Mouse (Mus musculus) forebrain, embryonic 10.5 days (tissue): ENCODE data around the gene Map4. TPM values are rescaled to one million over a fixed set of nuclear protein-coding genes. Genes with fewer than 3 reads are reported as not detected.

Experiments used
- DNase-seq: peaks from one replicate; pipeline ENCODE4 v3.0.0-alpha.2; 2017; ENCODE audit warnings: low spot score; ENCODE audit errors: extremely low spot score
- H3K27ac ChIP-seq: fragments of 300-500 bp; sonication (generic); 2 replicates; pipeline ENCODE4 v1.5.1; 2016; ENCODE audit warnings: mild to moderate bottlenecking
- H3K27me3 ChIP-seq: fragments of 300-500 bp; sonication (generic); 2 replicates; pipeline ENCODE4 v1.6.1; 2016; ENCODE audit warnings: mild to moderate bottlenecking; ENCODE audit not compliant: poor library complexity, severe bottlenecking
- H3K36me3 ChIP-seq: fragments of 300-500 bp; sonication (generic); replicated peaks from 2 replicates; pipeline ENCODE4 v1.6.1; 2016; ENCODE audit warnings: mild to moderate bottlenecking, moderate library complexity
- H3K4me1 ChIP-seq: fragments of 300-500 bp; sonication (generic); 2 replicates; pipeline ENCODE4 v1.6.1; 2016
- H3K4me3 ChIP-seq: fragments of 300-500 bp; sonication (generic); 2 replicates; pipeline ENCODE4 v1.5.1; 2016; ENCODE audit warnings: mild to moderate bottlenecking, moderate library complexity
- H3K9me3 ChIP-seq: fragments of 300-500 bp; sonication (generic); 2 replicates; pipeline ENCODE4 v1.6.1; 2016; ENCODE audit warnings: mild to moderate bottlenecking, moderate library complexity
- WGBS: fragments of 180-500 bp; shearing (Covaris S2); methylation state at CpG from one replicate; pipeline ENCODE4 v1.1.7; 2016; 5-methylcytosine and 5-hydroxymethylcytosine counted together
- polyA plus RNA-seq: library from polyadenylated mRNA; unstranded; fragments of >200 nt; fragmentation: Nextera tagmentation; extraction: Ambion mirVana; gene quantifications from 2 replicates; pipeline ENCODE4 v1.2.1, GENCODE M21; 2016

The Map4 gene
- polyA plus RNA-seq, 1 experiment from 2014 or later: 52.2 TPM

DNA sequence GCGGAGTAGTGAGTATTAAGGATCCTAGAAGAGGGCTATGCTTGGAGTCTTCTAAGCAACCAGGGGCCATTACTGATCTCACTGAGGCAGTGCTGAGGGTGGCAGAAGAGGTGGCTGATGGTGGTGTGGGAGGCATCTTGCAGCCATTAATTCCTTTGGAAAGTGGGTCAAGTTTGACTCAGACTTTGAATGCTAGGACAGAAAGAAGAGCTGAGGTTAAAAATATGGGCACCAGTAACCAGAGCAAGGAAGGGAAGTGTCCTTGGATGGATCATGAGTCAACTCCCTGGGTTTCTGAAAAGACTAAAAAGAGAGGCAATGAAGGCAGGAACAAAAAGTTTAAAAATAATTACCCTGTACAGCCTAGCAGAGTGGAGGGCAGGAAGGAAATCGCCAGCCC lies 107.2 kb downstream of the Map4 start:
- no peak overlapping the region for H3K4me3 ChIP-seq
- no peaks in the 10 kb centered on the region for H3K27me3 ChIP-seq
- H3K9me3 ChIP-seq: no peaks in the 10 kb centered on the region
- DNase-seq: no peak
- WGBS: 97% methylated on average over 2 of the region's 2 CpGs
- no peaks in the 10 kb centered on the region for H3K4me1 ChIP-seq
- no peak overlapping the region for H3K27ac ChIP-seq
- H3K36me3 ChIP-seq: peaks cover 64% of the 10 kb centered on the region

DNA sequence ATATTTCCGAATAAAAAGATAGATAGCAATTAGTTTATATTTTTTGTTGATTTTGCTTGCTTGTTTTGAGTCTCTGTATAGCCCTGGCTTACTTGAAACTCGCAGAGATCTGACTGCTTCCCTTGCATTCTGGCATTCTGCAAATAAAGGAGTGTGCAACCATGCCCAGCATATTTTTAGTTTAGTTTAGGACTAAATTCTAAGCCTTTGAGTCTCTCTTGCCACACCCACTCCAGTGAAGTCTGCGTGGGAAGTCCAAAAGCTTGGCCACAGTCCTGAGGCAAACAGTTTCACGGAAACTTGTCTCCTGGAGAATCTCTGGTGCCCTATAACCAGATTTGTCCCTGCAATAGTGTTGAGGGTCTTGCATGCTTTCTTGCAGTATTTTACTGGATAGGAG lies 113.1 kb downstream of the Map4 start:
- WGBS: 96% methylated on average over 4 of the region's 4 CpGs
- peaks cover 29% of the 10 kb centered on the region for H3K36me3 ChIP-seq
- H3K4me3 ChIP-seq: no peak overlapping the region
- no peaks in the 10 kb centered on the region for H3K9me3 ChIP-seq
- H3K27ac ChIP-seq: no peak overlapping the region
- H3K4me1 ChIP-seq: peaks cover 5% of the 10 kb centered on the region; the same call in 1 of the 2 replicates
- H3K27me3 ChIP-seq: no peaks in the 10 kb centered on the region
- no peak for DNase-seq

DNA sequence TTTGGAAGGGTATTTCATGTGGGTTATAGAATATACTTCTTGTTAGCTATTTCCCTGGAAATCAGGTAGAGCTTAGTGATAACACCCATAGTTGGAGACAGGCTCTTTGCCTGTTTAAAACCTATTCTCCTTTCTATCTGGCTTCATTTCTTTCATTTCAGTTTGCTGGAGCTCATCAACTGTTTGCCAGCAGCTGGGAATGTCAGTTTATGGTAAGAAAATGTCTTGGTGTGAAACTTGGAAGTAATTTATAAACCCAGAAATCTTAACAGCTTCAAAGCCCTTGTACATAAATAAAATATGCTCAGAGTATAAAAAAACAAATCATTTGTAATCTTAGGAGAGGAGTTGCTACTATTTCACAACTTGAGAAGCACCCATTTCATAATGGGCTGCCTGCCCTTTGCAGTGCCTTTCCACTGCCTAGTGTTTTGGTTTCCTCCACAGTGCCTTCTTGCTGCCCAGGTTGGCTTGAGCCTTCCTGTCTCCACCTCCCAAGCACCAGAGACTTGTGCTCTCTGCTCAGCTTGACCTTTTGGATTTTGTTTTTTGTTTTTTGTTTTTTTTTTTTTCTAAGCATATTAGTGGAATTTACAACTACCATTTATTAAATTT lies 114.6 kb downstream of the Map4 start:
- peaks cover 11% of the 10 kb centered on the region for H3K4me1 ChIP-seq
- H3K27ac ChIP-seq: no peak overlapping the region
- no peak for DNase-seq
- H3K9me3 ChIP-seq: no peaks in the 10 kb centered on the region
- H3K36me3 ChIP-seq: peaks cover 19% of the 10 kb centered on the region
- no peak overlapping the region for H3K4me3 ChIP-seq
- H3K27me3 ChIP-seq: no peaks in the 10 kb centered on the region

DNA sequence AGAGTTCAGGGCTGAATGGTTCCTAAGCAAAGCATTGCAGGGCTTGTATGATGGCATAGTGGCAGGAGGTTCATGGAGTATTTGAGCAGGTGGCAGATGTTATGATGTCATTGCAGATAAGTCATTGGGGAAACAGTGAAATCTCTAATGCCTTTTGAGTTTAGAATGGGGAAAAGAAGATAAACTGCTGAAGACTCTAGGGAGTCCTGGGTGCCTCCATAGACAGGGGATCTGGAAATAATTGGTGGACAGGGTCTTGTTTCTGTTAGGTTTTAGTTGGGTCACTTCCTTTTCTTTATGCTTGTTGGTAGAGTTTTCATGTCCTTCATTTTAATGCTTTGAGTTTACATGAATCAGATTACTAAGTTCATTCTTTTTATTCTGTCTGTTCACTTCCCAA lies 116.0 kb downstream of the Map4 start:
- peaks cover 25% of the 10 kb centered on the region for H3K4me1 ChIP-seq
- no peaks in the 10 kb centered on the region for H3K9me3 ChIP-seq
- no peaks in the 10 kb centered on the region for H3K27me3 ChIP-seq
- no peak overlapping the region for H3K4me3 ChIP-seq
- H3K36me3 ChIP-seq: peaks cover 19% of the 10 kb centered on the region
- DNase-seq: no peak
- H3K27ac ChIP-seq: no peak overlapping the region

DNA sequence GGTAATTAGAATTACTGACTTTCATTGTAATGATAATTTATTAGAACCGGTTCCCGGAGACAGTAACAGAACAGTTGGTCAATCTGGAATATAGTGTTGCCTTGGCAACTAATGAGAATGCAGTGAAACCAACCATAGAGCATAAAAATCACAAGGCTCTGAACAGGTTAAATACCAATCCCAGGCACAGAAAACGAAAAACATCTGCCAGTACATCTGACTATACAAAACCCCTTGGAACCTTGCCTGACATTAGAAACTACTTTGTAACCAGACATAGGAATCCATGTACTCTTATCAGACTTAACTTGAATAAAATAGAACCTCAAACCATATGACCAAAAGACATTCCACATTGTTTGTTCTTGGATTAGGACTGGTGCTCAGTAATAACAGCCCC lies 116.6 kb downstream of the Map4 start:
- 72% methylated on average over 3 of the region's 3 CpGs for WGBS
- Histone ChIP-seq H3K9me3 (no peaks in the 10 kb centered on the region), H3K36me3 (peaks cover 19% of the 10 kb centered on the region), H3K4me1 (peaks cover 31% of the 10 kb centered on the region), H3K27me3 (no peaks in the 10 kb centered on the region), H3K4me3 (no peak overlapping the region), H3K27ac (no peak overlapping the region)
- DNase-seq: no peak

DNA sequence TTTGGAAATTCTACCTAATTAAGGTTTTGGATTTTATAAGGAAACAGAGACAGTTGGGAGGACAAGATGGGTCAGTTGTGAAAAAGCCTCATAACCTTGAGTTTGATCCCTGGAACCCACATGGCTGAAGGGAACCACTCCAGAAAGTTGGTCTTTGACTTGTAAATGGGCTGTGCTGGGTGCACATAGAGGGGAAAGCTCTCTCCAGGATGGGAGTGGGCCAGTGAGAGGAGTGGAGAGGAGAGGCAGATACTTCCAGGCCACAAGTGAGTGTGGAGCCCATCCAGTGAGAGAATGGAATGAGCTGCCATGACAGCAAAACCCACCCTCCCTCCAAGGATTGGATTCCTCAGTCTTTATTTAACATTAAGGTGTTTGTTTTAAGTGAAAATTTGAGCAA lies 119.9 kb downstream of the Map4 start:
- H3K4me1 ChIP-seq: peaks cover 59% of the 10 kb centered on the region
- no peak overlapping the region for H3K4me3 ChIP-seq
- H3K36me3 ChIP-seq: no peaks in the 10 kb centered on the region
- H3K27ac ChIP-seq: no peak overlapping the region; the same call in 1 of the 2 replicates
- H3K9me3 ChIP-seq: no peaks in the 10 kb centered on the region
- no peak for DNase-seq
- no peaks in the 10 kb centered on the region for H3K27me3 ChIP-seq

DNA sequence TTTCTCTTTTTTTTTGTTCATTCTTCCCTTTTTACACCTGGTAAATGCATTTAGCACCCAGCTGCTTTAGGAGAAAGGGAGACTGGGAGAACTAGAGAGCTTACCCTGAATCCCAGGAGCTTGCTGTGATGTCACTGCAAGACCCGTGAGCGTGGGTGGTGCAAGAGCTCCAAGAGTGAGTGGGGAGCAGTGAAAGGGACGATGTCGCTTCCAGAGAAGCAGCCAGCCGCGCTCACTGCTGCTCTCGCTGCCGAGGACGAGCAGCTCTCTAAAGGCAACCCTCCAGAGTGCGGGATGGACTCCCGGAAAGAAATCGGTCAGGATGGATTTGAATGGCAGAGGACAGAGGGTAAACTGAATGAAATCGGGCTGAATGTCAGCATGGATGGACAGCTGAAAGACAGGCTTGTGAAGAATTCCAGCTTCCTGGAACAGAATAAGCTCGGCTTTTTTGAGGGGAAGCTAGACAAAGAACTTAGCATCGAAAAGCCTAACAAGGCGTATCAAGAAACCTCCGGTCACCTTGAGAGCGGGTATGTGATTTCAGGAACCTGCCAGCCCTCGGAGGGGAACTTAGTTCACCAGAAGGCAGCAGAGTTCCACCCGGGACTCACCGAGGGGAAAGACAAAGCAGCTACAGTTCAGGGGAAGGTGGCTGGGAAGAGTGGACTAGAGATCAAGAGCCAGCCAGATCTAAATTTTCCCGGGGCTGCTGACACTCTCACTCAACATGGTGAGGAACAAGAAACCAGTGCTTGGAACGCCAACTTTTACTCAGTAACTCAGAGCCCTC lies 120.8 kb downstream of the Map4 start:
- Histone ChIP-seq H3K4me3 (peak overlapping the region; percentile 36), H3K27me3 (no peaks in the 10 kb centered on the region), H3K36me3 (no peaks in the 10 kb centered on the region), H3K9me3 (no peaks in the 10 kb centered on the region), H3K27ac (peak overlapping the region; percentile 79), H3K4me1 (peaks cover 64% of the 10 kb centered on the region)
- 15% methylated on average over 23 of the region's 23 CpGs for WGBS
- peak; percentile 22 for DNase-seq

DNA sequence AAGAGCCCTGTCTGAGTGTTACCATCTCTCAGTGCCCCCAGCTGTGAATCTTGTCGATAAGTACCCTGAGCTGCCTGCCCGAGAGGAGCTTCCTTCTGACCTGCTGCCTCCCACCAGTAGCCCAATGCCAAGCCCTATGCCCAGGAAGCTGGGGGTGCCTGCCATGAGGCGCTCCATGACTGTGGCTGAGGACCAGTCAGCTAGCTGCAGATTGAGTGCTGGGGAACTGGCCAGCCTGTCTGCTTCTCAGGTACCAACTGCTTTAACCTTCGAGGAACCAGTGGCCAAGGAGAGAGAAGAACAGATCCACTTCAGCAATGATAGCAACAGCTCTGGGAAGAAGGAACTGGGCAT lies 121.7 kb downstream of the Map4 start:
- Histone ChIP-seq H3K36me3 (no peaks in the 10 kb centered on the region), H3K27me3 (no peaks in the 10 kb centered on the region), H3K4me1 (peaks cover 63% of the 10 kb centered on the region), H3K4me3 (peak overlapping the region; percentile 36; the same call in 1 of the 2 replicates), H3K9me3 (no peaks in the 10 kb centered on the region), H3K27ac (peak overlapping the region; percentile 79)
- WGBS: 55% methylated on average over 4 of the region's 4 CpGs
- no peak for DNase-seq

DNA sequence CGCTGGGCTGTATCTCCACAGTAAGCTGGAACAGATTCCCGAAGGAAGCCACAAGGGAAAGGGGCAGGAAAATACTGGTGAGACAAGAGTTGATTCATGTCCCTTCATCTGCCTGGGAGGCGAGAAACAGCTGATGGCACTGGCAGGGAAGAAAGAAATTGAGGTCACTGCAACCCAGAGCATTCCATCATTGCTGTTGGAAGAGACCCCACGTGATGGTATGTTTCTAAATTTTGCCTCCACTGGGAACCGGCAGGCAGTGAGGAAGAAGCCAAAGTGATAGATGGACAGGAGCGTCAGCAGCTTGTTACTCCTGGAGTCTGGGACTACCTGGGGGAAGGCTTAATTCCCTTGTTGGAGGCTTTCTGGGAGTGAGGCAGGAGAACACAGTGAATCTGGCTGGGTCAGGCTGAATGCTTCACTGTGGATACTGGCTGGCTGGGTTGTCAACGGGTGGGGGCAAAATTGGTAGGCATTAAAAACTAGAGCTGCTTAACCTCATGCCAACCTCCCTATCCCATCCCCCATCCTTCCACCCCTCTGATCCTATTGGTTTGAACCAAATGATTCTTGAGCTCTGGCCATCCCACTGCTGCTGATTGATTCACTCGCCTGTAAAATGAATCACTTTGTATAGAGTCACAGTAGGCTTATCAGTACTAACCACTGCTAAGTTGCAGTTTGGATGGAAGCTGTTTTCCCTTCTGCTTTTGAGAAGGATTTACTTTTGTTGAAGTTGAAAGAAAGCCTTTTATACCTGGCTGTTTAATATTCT lies 122.2 kb downstream of the Map4 start:
- DNase-seq: peak; percentile 40
- Histone ChIP-seq H3K4me3 (peak overlapping the region; percentile 36; the same call in 1 of the 2 replicates), H3K27ac (peak overlapping the region; percentile 79), H3K36me3 (no peaks in the 10 kb centered on the region), H3K4me1 (peaks cover 61% of the 10 kb centered on the region), H3K9me3 (no peaks in the 10 kb centered on the region), H3K27me3 (no peaks in the 10 kb centered on the region)
- 32% methylated on average over 8 of the region's 8 CpGs for WGBS

DNA sequence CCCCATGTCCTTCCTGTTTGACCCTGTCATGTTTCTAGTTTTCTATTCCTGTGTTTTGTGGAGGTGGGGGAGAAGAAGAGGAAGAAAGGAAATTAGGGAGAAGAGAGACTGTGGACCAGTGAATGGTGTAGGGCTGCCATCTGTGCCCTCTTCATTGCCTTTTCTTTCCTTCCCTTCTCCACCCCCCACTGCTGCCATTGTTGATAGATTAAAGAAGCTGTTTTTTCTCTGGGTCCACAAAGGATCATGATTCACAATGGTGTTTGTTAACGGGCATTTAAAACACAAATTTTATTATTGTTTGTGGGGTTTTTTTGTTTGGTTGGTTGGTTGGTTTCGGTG lies 122.8 kb downstream of the Map4 start:
- Histone ChIP-seq H3K4me1 (peaks cover 61% of the 10 kb centered on the region), H3K27ac (peak overlapping the region; percentile 79; the same call in 1 of the 2 replicates), H3K9me3 (no peaks in the 10 kb centered on the region), H3K4me3 (peak overlapping the region; percentile 36), H3K27me3 (no peaks in the 10 kb centered on the region), H3K36me3 (no peaks in the 10 kb centered on the region)
- no peak for DNase-seq
- WGBS: 25% methylated on average over 2 of the region's 2 CpGs

DNA sequence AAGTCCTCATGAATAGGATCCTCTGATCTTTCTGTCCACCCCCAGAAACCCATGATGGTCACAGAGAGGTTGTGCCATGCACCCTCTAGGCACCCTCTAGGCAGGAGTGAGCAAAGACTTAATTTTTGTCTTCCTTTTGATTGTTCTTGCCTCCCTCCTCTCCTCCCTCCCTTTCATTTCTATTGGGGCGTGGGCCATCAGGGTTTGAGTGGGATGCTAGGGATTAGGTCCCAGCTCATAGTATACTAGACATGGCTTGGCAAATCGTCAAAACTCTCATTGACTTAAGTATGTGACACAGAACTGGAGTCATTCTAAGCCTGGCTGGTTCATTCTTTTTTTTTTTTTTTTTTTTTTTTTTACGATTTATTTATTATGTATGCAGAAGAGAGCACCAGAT lies 123.5 kb downstream of the Map4 start:
- H3K4me3 ChIP-seq: peak overlapping the region; percentile 36; the same call in 1 of the 2 replicates
- H3K9me3 ChIP-seq: no peaks in the 10 kb centered on the region
- H3K36me3 ChIP-seq: no peaks in the 10 kb centered on the region
- H3K27ac ChIP-seq: peak overlapping the region; percentile 79
- H3K4me1 ChIP-seq: peaks cover 61% of the 10 kb centered on the region
- WGBS: 73% methylated on average over 3 of the region's 3 CpGs
- H3K27me3 ChIP-seq: no peaks in the 10 kb centered on the region
- no peak for DNase-seq

DNA sequence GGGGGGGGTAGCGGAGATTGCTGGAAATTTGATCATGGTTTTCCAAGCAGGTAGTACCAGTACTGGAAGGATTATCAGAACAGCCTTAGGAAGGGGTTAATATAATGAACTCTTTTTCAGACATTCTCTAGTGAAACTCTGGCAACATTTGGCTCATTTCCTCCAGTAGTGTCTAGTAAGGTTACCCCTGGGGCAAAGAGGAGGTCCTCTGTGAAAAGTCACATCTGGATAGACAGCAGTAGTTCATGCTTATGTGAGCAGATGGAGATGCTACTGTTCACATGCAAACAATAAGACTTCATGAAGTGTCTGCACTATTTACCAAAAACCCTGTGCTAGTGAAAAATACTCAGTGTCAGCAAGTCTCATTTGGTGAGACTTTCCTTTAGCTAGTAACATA lies 125.9 kb downstream of the Map4 start:
- peaks cover 41% of the 10 kb centered on the region for H3K4me1 ChIP-seq
- H3K36me3 ChIP-seq: no peaks in the 10 kb centered on the region
- no peaks in the 10 kb centered on the region for H3K27me3 ChIP-seq
- no peak for DNase-seq
- H3K9me3 ChIP-seq: no peaks in the 10 kb centered on the region
- no peak overlapping the region for H3K27ac ChIP-seq
- 88% methylated on average over 1 of the region's 1 CpGs for whole genome bisulfite sequencing
- H3K4me3 ChIP-seq: no peak overlapping the region

DNA sequence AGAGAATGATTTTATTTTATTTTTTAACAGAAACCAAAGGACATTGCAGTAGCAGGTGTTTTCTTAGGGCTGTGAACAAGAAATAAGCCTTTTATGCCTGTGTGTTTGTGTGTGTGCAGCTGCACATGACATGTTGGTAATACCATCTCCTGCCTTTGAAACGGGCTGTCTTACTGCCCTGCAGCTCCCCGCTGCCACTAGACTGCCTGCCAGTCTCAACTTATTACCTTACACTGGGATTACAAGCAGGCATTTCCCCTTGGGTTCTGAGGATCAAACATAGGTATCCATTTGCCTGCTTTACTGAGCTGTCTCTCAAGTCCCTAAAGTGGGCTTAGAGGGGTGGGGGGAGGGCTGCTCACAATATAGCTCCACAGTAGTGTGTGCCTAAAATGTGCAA lies 129.5 kb downstream of the Map4 start:
- no peak overlapping the region for H3K4me3 ChIP-seq
- no peak for DNase-seq
- H3K27ac ChIP-seq: no peak overlapping the region
- H3K36me3 ChIP-seq: peaks cover 16% of the 10 kb centered on the region
- 78% methylated on average over 2 of the region's 2 CpGs for WGBS
- no peaks in the 10 kb centered on the region for H3K27me3 ChIP-seq
- H3K9me3 ChIP-seq: no peaks in the 10 kb centered on the region
- peaks cover 7% of the 10 kb centered on the region; the same call in 1 of the 2 replicates for H3K4me1 ChIP-seq
